Mouse (Mus musculus): ENCODE data around the gene Tmem201. TPM values are rescaled to one million over a fixed set of nuclear protein-coding genes. Genes with fewer than 3 reads are reported as not detected.

Gene Tmem201
- polyA plus RNA-seq, 1 experiment from 2014 or later: 24.6 TPM

DNA sequence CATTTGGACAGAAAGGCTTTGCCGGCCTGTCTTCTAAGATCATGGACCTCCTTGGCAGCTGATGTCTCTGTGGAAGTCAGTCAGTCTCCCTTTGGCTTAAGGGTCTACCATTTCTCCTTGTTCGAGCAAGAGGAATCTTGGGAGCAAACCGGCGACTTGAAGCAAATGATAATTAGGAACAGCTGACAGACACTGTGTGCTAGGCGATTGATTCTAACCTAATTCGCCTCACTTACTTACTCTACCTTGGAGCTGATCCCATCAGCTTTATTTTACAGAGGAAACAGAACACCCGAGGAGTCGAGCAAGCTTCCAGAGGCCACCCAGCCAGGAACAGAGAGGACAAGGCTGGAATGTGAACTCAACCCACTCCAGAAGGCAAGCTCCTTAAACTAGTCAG lies 46.5 kb downstream of the Tmem201 start:
- DNase-seq (ENCODE audit: low spot score) (no peak), ATAC-seq (ENCODE audit: insufficient number of reproducible peaks, low FRiP score, low TSS enrichment, low read depth) (no peak)
- 26% methylated on average over 8 of the region's 8 CpGs for WGBS
- no peak overlapping the region for H3K4me2 ChIP-seq (ENCODE audit: low read depth, severe bottlenecking)
- no peaks in the 10 kb centered on the region for H3K9me3 ChIP-seq (ENCODE audit: control insufficient read depth, low read length)
- H3K9ac ChIP-seq (ENCODE audit: low read length): no peak overlapping the region
- H3K27me3 ChIP-seq (ENCODE audit: control insufficient read depth, insufficient read depth, low read length): no peaks in the 10 kb centered on the region
- H3K4me1 ChIP-seq (ENCODE audit: control insufficient read depth, insufficient read depth, low read length): peaks cover 8% of the 10 kb centered on the region
- H3K4me3 ChIP-seq (ENCODE audit: low read depth, low read length): no peak overlapping the region
- H3K36me3 ChIP-seq (ENCODE audit: control insufficient read depth, insufficient read depth, low read length): no peaks in the 10 kb centered on the region
- no peak overlapping the region for H3K27ac ChIP-seq (replicated peaks; ENCODE audit: low read depth, low read length)

DNA sequence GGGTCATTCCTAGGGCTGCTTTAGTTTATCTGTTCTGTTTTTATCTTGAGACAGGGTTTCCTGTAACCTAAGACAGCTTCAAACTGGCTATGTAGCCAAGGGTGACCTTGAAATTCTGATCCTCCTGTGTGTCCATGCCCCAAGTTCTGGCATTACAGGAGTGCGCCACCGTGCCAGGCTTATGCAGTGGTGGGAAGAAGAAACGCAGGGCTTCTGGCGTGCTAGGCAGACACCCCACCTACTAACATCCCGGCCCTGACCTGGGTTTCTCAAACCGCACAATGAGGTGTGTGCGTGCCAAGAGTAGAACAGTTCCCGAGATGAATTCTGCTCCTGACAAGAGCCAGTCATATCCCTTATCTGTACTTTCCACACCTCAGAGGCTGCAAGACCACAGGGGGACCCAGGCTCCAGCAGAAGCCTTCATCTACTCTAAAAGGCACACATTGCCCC lies 47.0 kb downstream of the Tmem201 start:
- Histone ChIP-seq H3K27me3 (ENCODE audit: control insufficient read depth, insufficient read depth, low read length) (no peaks in the 10 kb centered on the region), H3K9ac (ENCODE audit: low read length) (no peak overlapping the region), H3K4me3 (ENCODE audit: low read depth, low read length) (no peak overlapping the region), H3K9me3 (ENCODE audit: control insufficient read depth, low read length) (no peaks in the 10 kb centered on the region), H3K4me2 (ENCODE audit: low read depth, severe bottlenecking) (no peak overlapping the region), H3K27ac (replicated peaks; ENCODE audit: low read depth, low read length) (no peak overlapping the region), H3K4me1 (ENCODE audit: control insufficient read depth, insufficient read depth, low read length) (peaks cover 8% of the 10 kb centered on the region), H3K36me3 (ENCODE audit: control insufficient read depth, insufficient read depth, low read length) (no peaks in the 10 kb centered on the region)
- ATAC-seq (ENCODE audit: insufficient number of reproducible peaks, low FRiP score, low TSS enrichment, low read depth) (no peak), DNase-seq (ENCODE audit: low spot score) (no peak)
- 89% methylated on average over 8 of the region's 8 CpGs for WGBS

DNA sequence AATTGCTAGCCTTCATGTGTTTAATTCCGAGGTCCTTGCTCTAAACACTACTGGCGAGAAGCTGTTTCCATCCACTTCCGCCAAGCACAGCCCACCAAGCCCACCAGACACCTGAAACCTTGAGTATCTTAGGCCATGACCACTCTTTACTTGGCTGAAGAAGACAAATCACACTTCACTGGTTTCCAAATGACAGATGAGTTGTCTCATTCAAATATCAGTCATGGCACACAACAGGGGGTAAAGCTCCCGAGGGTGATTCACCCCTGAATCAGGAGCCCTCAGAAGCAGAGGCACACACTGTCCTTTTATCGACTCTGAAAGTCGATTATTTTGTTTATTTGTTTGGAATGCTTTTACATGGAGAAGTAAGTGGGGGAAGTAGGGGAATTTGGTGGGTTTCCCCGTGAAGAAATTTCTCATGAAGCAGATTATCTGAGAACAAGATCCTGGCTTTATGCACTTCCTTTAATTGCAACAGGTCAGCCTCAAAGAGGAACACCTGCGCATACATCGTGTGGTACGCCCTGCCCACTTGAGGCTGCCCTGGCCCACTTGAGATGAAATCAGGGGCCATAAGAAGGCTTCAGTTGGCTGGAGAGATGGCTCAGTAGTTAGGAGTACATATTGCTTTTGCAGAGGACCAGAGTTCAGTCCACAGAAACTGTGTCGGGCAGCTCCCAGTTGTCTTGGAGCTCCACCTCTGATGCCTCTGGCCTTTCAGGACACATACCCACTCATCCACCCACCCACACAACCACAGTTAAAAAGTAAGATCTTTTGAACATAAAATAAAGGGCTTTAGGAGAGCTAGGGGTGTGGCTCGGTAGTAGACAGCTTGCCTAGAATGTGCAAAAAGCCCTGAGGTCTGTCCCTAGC lies 47.8 kb downstream of the Tmem201 start:
- no peak for ATAC-seq (ENCODE audit: insufficient number of reproducible peaks, low FRiP score, low TSS enrichment, low read depth)
- 88% methylated on average over 12 of the region's 12 CpGs for WGBS
- Histone ChIP-seq H3K27me3 (ENCODE audit: control insufficient read depth, insufficient read depth, low read length) (no peaks in the 10 kb centered on the region), H3K4me2 (ENCODE audit: low read depth, severe bottlenecking) (no peak overlapping the region), H3K4me3 (ENCODE audit: low read depth, low read length) (no peak overlapping the region), H3K9ac (ENCODE audit: low read length) (no peak overlapping the region), H3K27ac (replicated peaks; ENCODE audit: low read depth, low read length) (no peak overlapping the region), H3K4me1 (ENCODE audit: control insufficient read depth, insufficient read depth, low read length) (peaks cover 8% of the 10 kb centered on the region), H3K9me3 (ENCODE audit: control insufficient read depth, low read length) (no peaks in the 10 kb centered on the region), H3K36me3 (ENCODE audit: control insufficient read depth, insufficient read depth, low read length) (no peaks in the 10 kb centered on the region)
- DNase-seq (ENCODE audit: low spot score): no peak

DNA sequence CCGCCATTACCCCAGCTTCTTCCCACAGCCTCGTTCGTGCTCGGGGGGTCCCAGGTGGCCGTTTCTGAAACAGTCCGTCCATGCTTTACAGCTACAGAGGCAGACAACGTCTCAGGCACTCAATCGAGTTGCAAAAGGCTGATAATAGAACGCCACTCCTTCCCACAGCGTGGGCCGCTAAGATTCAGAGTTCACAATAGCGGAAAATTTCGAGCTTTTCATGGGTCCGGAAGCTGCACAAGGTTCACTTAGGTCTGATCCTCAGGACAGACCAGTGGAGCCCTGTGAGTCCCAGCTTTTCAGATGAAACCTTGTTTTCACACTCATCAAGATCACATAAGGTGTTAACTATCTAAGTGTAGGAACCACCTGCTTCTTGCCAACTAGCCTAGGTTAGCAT lies 49.0 kb downstream of the Tmem201 start:
- no peaks in the 10 kb centered on the region for H3K27me3 ChIP-seq (ENCODE audit: control insufficient read depth, insufficient read depth, low read length)
- no peak overlapping the region for H3K4me3 ChIP-seq (ENCODE audit: low read depth, low read length)
- H3K4me2 ChIP-seq (ENCODE audit: low read depth, severe bottlenecking): no peak overlapping the region
- H3K27ac ChIP-seq (replicated peaks; ENCODE audit: low read depth, low read length): no peak overlapping the region
- no peak for DNase-seq (ENCODE audit: low spot score)
- H3K9ac ChIP-seq (ENCODE audit: low read length): no peak overlapping the region
- peaks cover 12% of the 10 kb centered on the region for H3K4me1 ChIP-seq (ENCODE audit: control insufficient read depth, insufficient read depth, low read length)
- ATAC-seq (ENCODE audit: insufficient number of reproducible peaks, low FRiP score, low TSS enrichment, low read depth): no peak
- WGBS: 92% methylated on average over 14 of the region's 14 CpGs
- no peaks in the 10 kb centered on the region for H3K36me3 ChIP-seq (ENCODE audit: control insufficient read depth, insufficient read depth, low read length)
- H3K9me3 ChIP-seq (ENCODE audit: control insufficient read depth, low read length): no peaks in the 10 kb centered on the region

DNA sequence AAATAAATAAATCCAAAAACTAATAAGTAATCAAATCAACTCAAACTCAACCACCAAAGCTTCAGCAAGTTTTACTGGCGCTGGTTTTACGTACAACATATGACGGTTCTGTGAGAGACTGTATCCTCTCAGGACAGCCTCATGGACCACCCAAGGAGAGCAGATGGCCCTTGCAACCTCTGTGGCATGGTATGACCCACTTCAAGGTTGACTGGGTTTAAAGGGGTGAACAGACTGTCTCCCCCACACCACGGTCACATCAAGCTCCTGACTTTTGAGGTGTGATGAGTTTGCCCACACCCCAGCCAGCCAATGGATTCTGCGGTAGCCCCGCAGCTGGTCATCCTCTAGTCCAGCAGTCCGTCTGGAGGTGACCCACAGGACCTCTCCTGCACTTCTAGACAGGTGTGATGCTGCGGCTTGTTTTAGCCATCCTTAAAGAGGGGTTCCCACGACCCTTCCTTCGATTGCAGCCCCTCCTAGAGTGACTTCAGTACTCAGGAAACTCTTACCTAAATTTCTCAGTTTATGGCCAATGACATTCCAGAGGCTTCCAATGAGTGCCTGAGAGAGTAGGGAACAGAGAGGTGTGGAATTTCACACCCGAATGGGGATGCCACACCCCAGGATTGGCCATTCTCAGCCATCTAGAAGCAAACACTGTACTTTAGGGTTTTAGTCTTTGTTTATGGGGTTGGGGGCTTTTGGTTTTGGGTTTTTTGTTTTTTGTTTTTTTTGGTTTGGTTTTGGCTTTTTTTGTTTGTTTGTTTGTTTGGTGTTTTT lies 52.8 kb downstream of the Tmem201 start:
- no peak overlapping the region for H3K27ac ChIP-seq (replicated peaks; ENCODE audit: low read depth, low read length)

DNA sequence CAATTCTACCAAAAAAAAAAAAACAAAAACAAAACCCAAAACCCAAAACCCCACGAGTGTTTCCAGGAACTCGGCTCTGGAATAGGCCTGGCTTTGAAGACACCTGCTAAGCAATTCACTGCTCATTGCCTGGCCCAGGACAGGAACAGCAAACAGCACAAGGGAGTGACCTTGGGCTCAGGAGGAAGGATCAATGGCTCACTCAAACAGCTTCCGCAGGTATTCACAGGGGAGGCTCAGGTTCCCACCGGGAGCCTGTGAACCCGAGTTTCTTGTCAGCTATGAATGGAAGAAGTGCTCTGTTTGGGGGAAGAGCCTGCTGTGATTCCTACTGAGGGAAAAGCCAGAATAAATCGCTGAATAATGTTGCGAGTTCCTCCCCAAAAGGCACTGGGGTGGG lies 54.0 kb downstream of the Tmem201 start:
- H3K4me3 ChIP-seq (ENCODE audit: low read depth, low read length): no peak overlapping the region
- no peak overlapping the region for H3K27ac ChIP-seq (replicated peaks; ENCODE audit: low read depth, low read length)
- H3K27me3 ChIP-seq (ENCODE audit: control insufficient read depth, insufficient read depth, low read length): no peaks in the 10 kb centered on the region
- ATAC-seq (ENCODE audit: insufficient number of reproducible peaks, low FRiP score, low TSS enrichment, low read depth) (no peak), DNase-seq (ENCODE audit: low spot score) (no peak)
- H3K36me3 ChIP-seq (ENCODE audit: control insufficient read depth, insufficient read depth, low read length): no peaks in the 10 kb centered on the region
- H3K4me2 ChIP-seq (ENCODE audit: low read depth, severe bottlenecking): no peak overlapping the region
- no peak overlapping the region for H3K9ac ChIP-seq (ENCODE audit: low read length)
- WGBS: 12% methylated on average over 7 of the region's 7 CpGs
- H3K9me3 ChIP-seq (ENCODE audit: control insufficient read depth, low read length): no peaks in the 10 kb centered on the region
- H3K4me1 ChIP-seq (ENCODE audit: control insufficient read depth, insufficient read depth, low read length): peaks cover 4% of the 10 kb centered on the region

More for the DNA sequence above, 52.8 kb downstream of the Tmem201 start:
- peaks cover 4% of the 10 kb centered on the region for H3K4me1 ChIP-seq (ENCODE audit: control insufficient read depth, insufficient read depth, low read length)
- H3K4me3 ChIP-seq (ENCODE audit: low read depth, low read length): no peak overlapping the region
- H3K9me3 ChIP-seq (ENCODE audit: control insufficient read depth, low read length): no peaks in the 10 kb centered on the region
- 51% methylated on average over 11 of the region's 11 CpGs for WGBS
- DNase-seq (ENCODE audit: low spot score) (no peak), ATAC-seq (ENCODE audit: insufficient number of reproducible peaks, low FRiP score, low TSS enrichment, low read depth) (no peak)
- H3K9ac ChIP-seq (ENCODE audit: low read length): no peak overlapping the region
- no peaks in the 10 kb centered on the region for H3K27me3 ChIP-seq (ENCODE audit: control insufficient read depth, insufficient read depth, low read length)
- H3K36me3 ChIP-seq (ENCODE audit: control insufficient read depth, insufficient read depth, low read length): no peaks in the 10 kb centered on the region
- no peak overlapping the region for H3K4me2 ChIP-seq (ENCODE audit: low read depth, severe bottlenecking)

DNA sequence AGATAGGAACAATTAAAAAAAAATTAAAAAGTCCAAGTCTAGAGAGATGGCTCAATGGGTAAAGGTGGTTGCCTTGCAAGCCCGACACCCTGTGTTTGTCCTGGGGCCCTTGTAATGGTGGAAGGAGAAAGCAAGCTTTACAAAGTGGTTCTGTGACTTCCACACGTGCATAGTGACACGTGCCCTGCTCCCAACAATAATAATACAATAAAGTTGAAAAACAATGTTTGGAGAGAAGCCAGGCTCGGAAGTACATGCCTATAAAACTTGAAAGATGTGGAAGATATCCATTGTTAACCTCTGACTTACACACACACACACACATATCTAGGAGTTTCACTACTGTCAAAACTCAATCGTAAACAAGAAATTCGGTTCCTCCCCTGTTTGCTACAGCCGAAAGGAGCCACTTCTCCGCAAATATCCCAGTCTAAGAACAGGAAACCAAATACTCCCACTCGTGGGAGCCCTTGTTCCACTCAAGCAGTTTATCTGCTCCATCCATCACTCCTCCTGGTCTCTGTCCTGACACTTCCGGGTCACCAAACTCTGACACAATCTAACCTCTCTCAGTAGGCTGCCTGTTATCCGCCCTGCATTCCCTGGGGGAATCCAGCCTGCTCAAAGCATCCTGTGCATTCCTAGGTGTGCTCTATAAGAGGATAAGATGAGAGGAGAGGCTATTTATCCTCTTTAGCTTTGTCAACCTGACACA lies 58.6 kb downstream of the Tmem201 start:
- ATAC-seq (ENCODE audit: insufficient number of reproducible peaks, low FRiP score, low TSS enrichment, low read depth) (no peak), DNase-seq (ENCODE audit: low spot score) (no peak)
- no peak overlapping the region for H3K4me2 ChIP-seq (ENCODE audit: low read depth, severe bottlenecking)
- no peak overlapping the region for H3K4me3 ChIP-seq (ENCODE audit: low read depth, low read length)
- WGBS: 78% methylated on average over 11 of the region's 11 CpGs
- peaks cover 8% of the 10 kb centered on the region; the same call in 1 of the 2 replicates for H3K27me3 ChIP-seq (ENCODE audit: control insufficient read depth, insufficient read depth, low read length)
- H3K9me3 ChIP-seq (ENCODE audit: control insufficient read depth, low read length): no peaks in the 10 kb centered on the region
- no peak overlapping the region for H3K9ac ChIP-seq (ENCODE audit: low read length)
- H3K27ac ChIP-seq (replicated peaks; ENCODE audit: low read depth, low read length): no peak overlapping the region
- H3K36me3 ChIP-seq (ENCODE audit: control insufficient read depth, insufficient read depth, low read length): no peaks in the 10 kb centered on the region
- H3K4me1 ChIP-seq (ENCODE audit: control insufficient read depth, insufficient read depth, low read length): peaks cover 7% of the 10 kb centered on the region; the same call in 1 of the 2 replicates

DNA sequence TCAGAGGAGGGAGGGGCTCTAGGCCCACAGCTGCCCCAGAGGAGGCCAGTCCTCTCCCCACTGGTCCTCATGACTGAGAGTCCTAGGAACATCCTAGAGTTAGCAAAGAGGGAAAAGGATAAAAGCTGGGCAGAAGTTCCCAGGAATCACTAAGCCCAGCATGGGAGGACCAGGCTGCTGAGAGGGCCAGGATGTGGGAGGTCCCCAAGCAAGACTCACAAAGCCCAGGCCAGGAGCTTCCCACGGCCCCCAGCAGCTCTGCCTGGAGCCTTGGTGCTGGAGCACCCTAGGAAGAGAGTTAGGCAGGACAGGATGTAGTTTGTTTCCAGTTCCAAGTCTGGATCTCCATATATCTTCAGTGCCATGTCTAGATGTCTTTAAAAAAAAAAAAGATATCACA lies 59.8 kb downstream of the Tmem201 start:
- Histone ChIP-seq H3K4me1 (ENCODE audit: control insufficient read depth, insufficient read depth, low read length) (peaks cover 7% of the 10 kb centered on the region; the same call in 1 of the 2 replicates), H3K27ac (replicated peaks; ENCODE audit: low read depth, low read length) (no peak overlapping the region), H3K4me2 (ENCODE audit: low read depth, severe bottlenecking) (no peak overlapping the region), H3K9me3 (ENCODE audit: control insufficient read depth, low read length) (no peaks in the 10 kb centered on the region), H3K4me3 (ENCODE audit: low read depth, low read length) (no peak overlapping the region), H3K36me3 (ENCODE audit: control insufficient read depth, insufficient read depth, low read length) (no peaks in the 10 kb centered on the region), H3K27me3 (ENCODE audit: control insufficient read depth, insufficient read depth, low read length) (peaks cover 8% of the 10 kb centered on the region; the same call in 1 of the 2 replicates), H3K9ac (ENCODE audit: low read length) (no peak overlapping the region)
- DNase-seq (ENCODE audit: low spot score) (no peak), ATAC-seq (ENCODE audit: insufficient number of reproducible peaks, low FRiP score, low TSS enrichment, low read depth) (no peak)
- WGBS: 56% methylated on average over 1 of the region's 1 CpGs
